Mouse (Mus musculus): ENCODE data around the gene Tprn.

DNA sequence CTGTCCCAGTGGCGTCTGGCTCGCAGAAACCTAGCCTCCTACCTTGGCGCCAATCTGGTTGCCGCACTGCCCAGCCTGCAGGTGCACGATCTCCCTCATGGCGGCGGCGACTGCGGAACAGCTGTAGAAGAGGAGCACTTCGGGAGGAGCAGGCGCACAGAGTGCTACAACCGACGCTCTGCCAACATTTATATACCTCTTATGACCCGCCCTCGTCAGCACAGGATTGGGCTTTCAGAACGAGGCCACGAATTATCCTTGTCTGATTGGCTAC is 38.0 kb upstream of the Tprn start, which contains the start of gene Tubb4b:
- no peak for TF ChIP-seq CTCF (IDR thresholded peaks at IDR 0.05; ENCODE audit: borderline replicate concordance, control insufficient read depth, extremely low read depth, insufficient read depth, low read length, poor library complexity)
- peak; percentile 97 for TF ChIP-seq POLR2A (IDR thresholded peaks at IDR 0.05; ENCODE audit: control insufficient read depth, extremely low read depth, insufficient read depth, low read length, poor library complexity)
